Mouse (Mus musculus): ENCODE data around the gene Ino80b. TPM values are rescaled to one million over a fixed set of nuclear protein-coding genes. Genes with fewer than 3 reads are reported as not detected.
A peak's percentile ranks its signal among the peaks of the same experiment; 100 is the strongest.
"Not testable (repeated sequence)": the region's sequence is repeated elsewhere in the genome, so short reads cannot be mapped to it uniquely, and the experiment has no call there.

The Ino80b gene
- polyA plus RNA-seq (2015; fragmentation: Nextera tagmentation; extraction: Ambion mirVana) = 13.4 and 14.1 TPM in 2 replicates

- Histone ChIP-seq H3K36me3 (no peaks in the 10 kb centered on the region), H3K4me2 (peak within 1 kb of the TSS; percentile 66), H3K27ac (peak within 1 kb of the TSS; percentile 64), H3K9me3 (no peaks in the 10 kb centered on the region), H3K4me3 (peak within 1 kb of the TSS; percentile 74), H3K4me1 (replicated peaks) (peaks cover 38% of the 10 kb centered on the region), H3K9ac (peak within 1 kb of the TSS; percentile 82), H3K27me3 (no peaks in the 10 kb centered on the region)
- WGBS = 30% methylated on average over 5 of the region's 5 CpGs
- no peak for ATAC-seq (ENCODE audit: low FRiP score)
Measured at GRCm38 (mm10) chr6:83125331-83125730, at the start of gene Ino80b. Gene Ino80b (minus strand): TSS chr6:83125431.

- H3K4me1 ChIP-seq (replicated peaks) = peaks cover 58% of the 10 kb centered on the region
- H3K36me3 ChIP-seq = peaks cover 2% of the 10 kb centered on the region; the same call in 1 of the 2 replicates
- ATAC-seq (ENCODE audit: low FRiP score) = peak; percentile 78
- H3K9ac ChIP-seq = peak overlapping the region; percentile 72
- no peaks in the 10 kb centered on the region for H3K9me3 ChIP-seq
- H3K27ac ChIP-seq = peak overlapping the region; percentile 87
- H3K4me2 ChIP-seq = peak overlapping the region; percentile 50
- peak overlapping the region; percentile 42 for H3K4me3 ChIP-seq
- 50% methylated on average over 9 of the region's 9 CpGs for WGBS
- no peaks in the 10 kb centered on the region for H3K27me3 ChIP-seq
Measured at GRCm38 (mm10) chr6:83172240-83172920, 47.1 kb upstream of the Ino80b start.

- Histone ChIP-seq H3K4me2 (peak overlapping the region; percentile 50), H3K27ac (peak overlapping the region; percentile 25; the same call in 1 of the 2 replicates), H3K4me3 (peak overlapping the region; percentile 42), H3K27me3 (no peaks in the 10 kb centered on the region), H3K9ac (peak overlapping the region; percentile 72), H3K9me3 (no peaks in the 10 kb centered on the region), H3K36me3 (peaks cover 2% of the 10 kb centered on the region; the same call in 1 of the 2 replicates), H3K4me1 (replicated peaks) (peaks cover 70% of the 10 kb centered on the region)
- 76% methylated on average over 5 of the region's 5 CpGs for WGBS
- no peak for ATAC-seq (ENCODE audit: low FRiP score)
Measured at GRCm38 (mm10) chr6:83171063-83171462, 45.8 kb upstream of the Ino80b start.

- Histone ChIP-seq H3K27me3 (no peaks in the 10 kb centered on the region), H3K9me3 (no peaks in the 10 kb centered on the region), H3K4me2 (no peak overlapping the region), H3K36me3 (0 out of 2 replicates have a peak, but pooled peaks cover 2% of the 10 kb centered on the region), H3K27ac (no peak overlapping the region), H3K4me1 (replicated peaks) (peaks cover 75% of the 10 kb centered on the region), H3K9ac (no peak overlapping the region), H3K4me3 (no peak overlapping the region)
- no peak for ATAC-seq (ENCODE audit: low FRiP score)
- WGBS = 91% methylated on average over 5 of the region's 5 CpGs
Measured at GRCm38 (mm10) chr6:83169872-83170271, 44.6 kb upstream of the Ino80b start.

GRCm38 (mm10) chr6:83166243-83166630, 41.0 kb upstream of the Ino80b start:
- Histone ChIP-seq H3K9me3 (no peaks in the 10 kb centered on the region), H3K4me2 (peak overlapping the region; percentile 75), H3K4me3 (peak overlapping the region; percentile 80), H3K4me1 (replicated peaks) (peaks cover 68% of the 10 kb centered on the region), H3K9ac (peak overlapping the region; percentile 88), H3K36me3 (0 out of 2 replicates have a peak, but pooled peaks cover 2% of the 10 kb centered on the region), H3K27me3 (peaks cover 24% of the 10 kb centered on the region), H3K27ac (peak overlapping the region; percentile 93)
- 1% methylated on average over 12 of the region's 12 CpGs for WGBS
- ATAC-seq (ENCODE audit: low FRiP score) = peak; percentile 45; the same call in 1 of the 2 replicates

- peak within 1 kb of the TSS; percentile 80 for H3K4me3 ChIP-seq
- H3K4me2 ChIP-seq = peak within 1 kb of the TSS; percentile 75
- 0 out of 2 replicates have a peak, but pooled peaks cover 2% of the 10 kb centered on the region for H3K36me3 ChIP-seq
- peak; percentile 82 for ATAC-seq (ENCODE audit: low FRiP score)
- H3K9me3 ChIP-seq = no peaks in the 10 kb centered on the region
- H3K27ac ChIP-seq = peak within 1 kb of the TSS; percentile 93
- H3K27me3 ChIP-seq = peaks cover 29% of the 10 kb centered on the region
- under 1% methylated on average over 58 of the region's 58 CpGs for WGBS
- peak within 1 kb of the TSS; percentile 88 for H3K9ac ChIP-seq
- H3K4me1 ChIP-seq (replicated peaks) = peaks cover 66% of the 10 kb centered on the region
Measured at GRCm38 (mm10) chr6:83165607-83166242, 40.5 kb upstream of the Ino80b start, which contains the start of gene Dctn1. Gene Dctn1 (plus strand): TSS chr6:83165920.

GRCm38 (mm10) chr6:83165026-83165606, 39.9 kb upstream of the Ino80b start:
- Histone ChIP-seq H3K9ac (peak overlapping the region; percentile 88), H3K27me3 (peaks cover 35% of the 10 kb centered on the region), H3K27ac (peak overlapping the region; percentile 93; the same call in 1 of the 2 replicates), H3K4me3 (peak overlapping the region; percentile 80), H3K4me1 (replicated peaks) (peaks cover 60% of the 10 kb centered on the region), H3K9me3 (no peaks in the 10 kb centered on the region), H3K36me3 (0 out of 2 replicates have a peak, but pooled peaks cover 2% of the 10 kb centered on the region), H3K4me2 (peak overlapping the region; percentile 75)
- WGBS = 5% methylated on average over 6 of the region's 6 CpGs
- ATAC-seq (ENCODE audit: low FRiP score) = peak; percentile 18; the same call in 1 of the 2 replicates

- peak overlapping the region; percentile 46; the same call in 1 of the 2 replicates for H3K9ac ChIP-seq
Measured at GRCm38 (mm10) chr6:83162701-83163100, 37.5 kb upstream of the Ino80b start.

GRCm38 (mm10) chr6:83161921-83162641, 36.9 kb upstream of the Ino80b start:
- under 1% methylated on average over 49 of the region's 49 CpGs for WGBS
- Histone ChIP-seq H3K9ac (peak overlapping the region; percentile 46), H3K27me3 (peaks cover 38% of the 10 kb centered on the region), H3K4me2 (peak overlapping the region; percentile 52), H3K4me1 (replicated peaks) (peaks cover 33% of the 10 kb centered on the region), H3K4me3 (peak overlapping the region; percentile 31), H3K9me3 (no peaks in the 10 kb centered on the region), H3K36me3 (no peaks in the 10 kb centered on the region), H3K27ac (no peak overlapping the region)
- ATAC-seq (ENCODE audit: low FRiP score) = no peak

More at GRCm38 (mm10) chr6:83162701-83163100, 37.5 kb upstream of the Ino80b start:
- Histone ChIP-seq H3K4me1 (replicated peaks) (peaks cover 39% of the 10 kb centered on the region), H3K4me3 (peak overlapping the region; percentile 31), H3K27ac (no peak overlapping the region), H3K9me3 (no peaks in the 10 kb centered on the region), H3K4me2 (peak overlapping the region; percentile 52), H3K27me3 (peaks cover 38% of the 10 kb centered on the region), H3K36me3 (no peaks in the 10 kb centered on the region)
- WGBS = 1% methylated on average over 8 of the region's 8 CpGs
- no peak for ATAC-seq (ENCODE audit: low FRiP score)

- peaks cover 38% of the 10 kb centered on the region for H3K27me3 ChIP-seq
- H3K27ac ChIP-seq = no peak overlapping the region
- 7% methylated on average over 19 of the region's 19 CpGs for WGBS
- H3K4me2 ChIP-seq = peak overlapping the region; percentile 52
- H3K9me3 ChIP-seq = no peaks in the 10 kb centered on the region
- peaks cover 31% of the 10 kb centered on the region for H3K4me1 ChIP-seq (replicated peaks)
- peak overlapping the region; percentile 31 for H3K4me3 ChIP-seq
- H3K9ac ChIP-seq = peak overlapping the region; percentile 46
- no peaks in the 10 kb centered on the region for H3K36me3 ChIP-seq
- ATAC-seq (ENCODE audit: low FRiP score) = no peak
Measured at GRCm38 (mm10) chr6:83161442-83161841, 36.2 kb upstream of the Ino80b start.

GRCm38 (mm10) chr6:83159456-83159855, 34.2 kb upstream of the Ino80b start:
- H3K9me3 ChIP-seq; H3K27ac ChIP-seq; H3K4me3 ChIP-seq; H3K36me3 ChIP-seq; H3K9ac ChIP-seq; H3K4me2 ChIP-seq; ATAC-seq (ENCODE audit: low FRiP score): not testable (repeated sequence)
- H3K27me3 ChIP-seq = peaks cover 38% of the 10 kb centered on the region
- 31% methylated on average over 3 of the region's 3 CpGs for WGBS
- H3K4me1 ChIP-seq (replicated peaks) = peaks cover 39% of the 10 kb centered on the region

Data from hindbrain, embryonic 13.5 days (tissue).